Mouse (Mus musculus): ENCODE results near the gene Fxyd1.

- TF ChIP-seq TAL1 (IDR thresholded peaks at IDR 0.05; ENCODE audit: low read length): no peak
- TF ChIP-seq GATA1 (IDR thresholded peaks at IDR 0.05; ENCODE audit: low read length): no peak
Observed at GRCm38 (mm10) chr7:31098697-31099611, 42.0 kb upstream of the Fxyd1 start.
